Mouse (Mus musculus) small intestine, adult 2 months (tissue): ENCODE measurements around the gene Hist1h2ap.

ENCODE experiments used
- CTCF ChIP-seq: fragments of 200-500 bp; IDR thresholded peaks from 2 replicates; pipeline ENCODE4 v1.5.1; 2012; ENCODE audit warnings: low read depth, mild to moderate bottlenecking, control low read depth, inconsistent platforms, low read length, moderate library complexity, mixed read lengths; ENCODE audit not compliant: insufficient replicate concordance, insufficient read length; ENCODE audit errors: extremely low read depth
- POLR2A ChIP-seq: fragments of 200-500 bp; IDR thresholded peaks from 2 replicates; pipeline ENCODE4 v1.6.1; 2012; ENCODE audit warnings: low read depth, mild to moderate bottlenecking, control low read depth, inconsistent platforms, low read length, moderate library complexity

DNA sequence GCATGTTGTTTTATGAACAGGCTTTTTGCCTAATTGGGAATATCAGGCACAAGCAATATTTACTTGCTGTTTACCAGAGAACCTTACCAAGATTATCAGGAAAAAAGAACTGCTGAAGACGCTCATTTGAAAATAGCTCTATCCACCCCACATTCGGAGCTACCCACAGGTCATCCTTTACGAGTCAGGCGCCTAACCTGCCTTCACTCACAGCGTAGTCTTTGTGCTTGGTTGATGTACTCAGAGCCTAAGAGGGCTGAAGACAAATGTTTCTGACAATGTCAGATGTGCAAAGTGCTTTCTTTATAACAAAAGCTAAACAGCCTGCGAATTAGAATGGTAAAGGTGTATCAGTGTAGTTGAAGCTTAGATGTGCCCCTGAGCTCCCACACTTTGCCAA lies 49.0 kb downstream of the Hist1h2ap start:
- TF ChIP-seq CTCF (no peak), POLR2A (no peak)
